Mouse (Mus musculus): Measurements from ENCODE around the gene Ddx23.

- TF ChIP-seq ZC3H11A (IDR thresholded peaks at IDR 0.05; ENCODE audit: low read depth, low read length) (no peak), GABPA (IDR thresholded peaks at IDR 0.05; ENCODE audit: low read depth, low read length) (no peak), CTCF (IDR thresholded peaks at IDR 0.05 in 2 of 3, conservative IDR thresholded peaks at IDR 0.05 in 1 of 3; ENCODE audit: control insufficient read depth in 1 of 3, insufficient read depth in 1 of 3, low read depth in 2 of 3, low read length in 3 of 3, poor library complexity in 1 of 3, severe bottlenecking in 1 of 3) (no peak), HCFC1 (IDR thresholded peaks at IDR 0.05; ENCODE audit: low read depth, low read length) (no peak), E2F4 (IDR thresholded peaks at IDR 0.05; ENCODE audit: borderline replicate concordance, low read depth, low read length) (no peak), MXI1 (IDR thresholded peaks at IDR 0.05; ENCODE audit: low read depth, low read length) (no peak), POLR2A (IDR thresholded peaks at IDR 0.05; ENCODE audit: control insufficient read depth in 1 of 2, insufficient read depth in 1 of 2, low read depth in 1 of 2, low read length in 2 of 2, poor library complexity in 1 of 2) (no peak), RAD21 (IDR thresholded peaks at IDR 0.05; ENCODE audit: low read depth, low read length) (no peak), POLR2AphosphoS2 (IDR thresholded peaks at IDR 0.05; ENCODE audit: low read length) (no peak), EP300 (IDR thresholded peaks at IDR 0.05; ENCODE audit: low read depth in 1 of 2, low read length in 2 of 2) (no peak), MYC (IDR thresholded peaks at IDR 0.05; ENCODE audit: low read depth, low read length) (no peak), MAX (IDR thresholded peaks at IDR 0.05; ENCODE audit: low read length) (no peak)
These were observed 50.5 kb downstream of the Ddx23 start for GRCm38 (mm10) chr15:98612229-98612628.

Data from MEL (cell line).